8 mouse cellular contexts compared by ENCODE assay signal in the genomic region with DNA sequence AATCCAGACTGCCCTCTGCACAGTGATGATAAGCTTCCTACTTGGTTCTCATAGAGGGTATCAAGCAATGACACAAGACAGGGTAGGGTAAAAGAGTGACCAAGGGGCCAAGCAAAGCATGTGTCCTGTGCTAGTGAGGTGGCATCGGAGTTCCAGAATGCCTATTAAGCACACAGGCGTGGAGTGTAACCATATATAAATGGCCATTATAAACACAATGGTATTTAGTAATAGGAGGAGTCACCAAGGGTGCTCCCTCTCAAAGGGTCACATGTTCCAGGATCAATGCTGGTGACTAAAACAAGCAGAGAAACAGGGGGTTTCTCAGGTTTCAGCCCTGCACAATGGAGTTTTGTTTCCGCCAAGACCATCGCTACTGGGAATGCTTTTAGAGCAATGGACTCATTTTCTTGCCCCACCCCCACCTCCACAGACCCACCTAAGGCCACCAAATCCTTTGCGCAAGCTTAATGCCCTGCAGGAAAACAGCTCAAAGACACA. TPM values are rescaled to one million over a fixed set of nuclear protein-coding genes. Genes with fewer than 3 reads are reported as not detected.
A peak's percentile ranks its signal among the peaks of the same experiment; 100 is the strongest.
DNase-seq lines count a peak whose midpoint lies in the region; ATAC-seq and TF ChIP-seq lines count a peak whose summit lies in the region.

No protein-coding gene starts in this region.

- H3K4me1 ChIP-seq in heart, postnatal 0 days (ENCODE audit: control insufficient read depth, insufficient read depth), result peaks cover 26% of the 10 kb centered on the region
- H3K4me1 ChIP-seq in forebrain, embryonic 15.5 days, result peaks cover 65% of the 10 kb centered on the region
- peaks cover 15% of the 10 kb centered on the region; the same call in 1 of the 2 replicates for H3K4me1 ChIP-seq in liver, embryonic 12.5 days

- no peak for DNase-seq in heart, postnatal 0 days (ENCODE audit: low spot score)
- no peak for DNase-seq in heart, adult 11 months
- DNase-seq in retina, embryonic 14.5 days (ENCODE audit: low spot score), result peak; percentile 38
- no peak for DNase-seq in gastrocnemius, postnatal 4 days (ENCODE audit: low spot score in 2 of 2)
- no peak for DNase-seq in ovary, postnatal 14 days (ENCODE audit: low spot score)

- H3K27ac ChIP-seq in heart, postnatal 0 days (ENCODE audit: low read depth), result 0 out of 2 replicates have a peak overlapping the region, but pooled peaks have one; percentile 57
- H3K27ac ChIP-seq in forebrain, embryonic 15.5 days (replicated peaks), result peak overlapping the region; percentile 88
- H3K27ac ChIP-seq in liver, embryonic 12.5 days, result no peak overlapping the region

- H3K27me3 ChIP-seq in heart, postnatal 0 days (ENCODE audit: control insufficient read depth, insufficient read depth, low read length), result no peaks in the 10 kb centered on the region
- no peaks in the 10 kb centered on the region for H3K27me3 ChIP-seq in forebrain, embryonic 15.5 days
- H3K27me3 ChIP-seq in liver, embryonic 12.5 days (replicated peaks), result no peaks in the 10 kb centered on the region

- 0 out of 2 replicates have a peak, but pooled peaks cover 4% of the 10 kb centered on the region for H3K36me3 ChIP-seq in heart, postnatal 0 days (replicated peaks; ENCODE audit: control insufficient read depth, insufficient read depth, low read length)
- H3K36me3 ChIP-seq in forebrain, embryonic 15.5 days, result peaks cover 7% of the 10 kb centered on the region; the same call in 1 of the 2 replicates
- no peaks in the 10 kb centered on the region for H3K36me3 ChIP-seq in liver, embryonic 12.5 days

- no peak overlapping the region for H3K9ac ChIP-seq in heart, postnatal 0 days (replicated peaks; ENCODE audit: low read depth, low read length)
- H3K9ac ChIP-seq in forebrain, embryonic 15.5 days (replicated peaks), result peak overlapping the region; percentile 31
- no peak overlapping the region for H3K9ac ChIP-seq in liver, embryonic 12.5 days

- TF ChIP-seq EP300 in heart, postnatal 0 days (IDR thresholded peaks at IDR 0.05; ENCODE audit: low read depth), result no peak

- peak; percentile 25; the same call in 1 of the 2 replicates for ATAC-seq in heart, postnatal 0 days (ENCODE audit: insufficient read depth, low read depth)
- ATAC-seq in forebrain, embryonic 15.5 days (replicated peaks), result peak; percentile 51
- peak; percentile 42; the same call in 1 of the 2 replicates for ATAC-seq in liver, embryonic 12.5 days
- no peak for ATAC-seq in CD4-positive, CD25-positive, alpha-beta regulatory T cell, adult 4 months

- peak overlapping the region; percentile 22; the same call in 1 of the 2 replicates for H3K4me2 ChIP-seq in heart, postnatal 0 days (ENCODE audit: low read depth, low read length)
- H3K4me2 ChIP-seq in forebrain, embryonic 15.5 days (replicated peaks), result peak overlapping the region; percentile 30
- peak overlapping the region; percentile 18; the same call in 1 of the 2 replicates for H3K4me2 ChIP-seq in liver, embryonic 12.5 days

- H3K9me3 ChIP-seq in heart, postnatal 0 days (replicated peaks; ENCODE audit: control insufficient read depth, low read length), result no peaks in the 10 kb centered on the region
- H3K9me3 ChIP-seq in forebrain, embryonic 15.5 days, result no peaks in the 10 kb centered on the region
- H3K9me3 ChIP-seq in liver, embryonic 12.5 days (replicated peaks), result no peaks in the 10 kb centered on the region

- H3K4me3 ChIP-seq in heart, postnatal 0 days (ENCODE audit: low read depth, low read length), result no peak overlapping the region
- H3K4me3 ChIP-seq in forebrain, embryonic 15.5 days, result no peak overlapping the region
- no peak overlapping the region for H3K4me3 ChIP-seq in liver, embryonic 12.5 days

- 64% methylated on average over 5 of the region's 5 CpGs for WGBS in heart, postnatal 0 days
- WGBS in forebrain, embryonic 15.5 days, result 5% methylated on average over 5 of the region's 5 CpGs
- WGBS in liver, embryonic 12.5 days (ENCODE audit: insufficient replicate concordance), result 51% methylated on average over 5 of the region's 5 CpGs

- no peak for TF ChIP-seq CTCF in heart, postnatal 0 days (IDR thresholded peaks at IDR 0.05; ENCODE audit: low read depth)

RNA-seq across cellular contexts. Expression of gene Meis2, which starts 45.1 kb away (rescaled TPM):
- total RNA-seq in heart, postnatal 0 days (2014; rRNA removed; ENCODE audit: low replicate concordance), result 30.5 and 42.2 TPM in 2 replicates
- 15.4 and 15.7 TPM in 2 replicates for polyA plus RNA-seq in heart, postnatal 0 days (2015; fragmentation: Nextera tagmentation; extraction: Ambion mirVana)
- polyA plus RNA-seq in forebrain, embryonic 15.5 days (2015; fragmentation: Nextera tagmentation; extraction: Ambion mirVana), result 155 and 167 TPM in 2 replicates
- 5.9 and 6.0 TPM in 2 replicates for polyA plus RNA-seq in liver, embryonic 12.5 days (2016; fragmentation: Nextera tagmentation; extraction: Ambion mirVana)
- not detected for polyA plus RNA-seq in CD4-positive, CD25-positive, alpha-beta regulatory T cell, adult 4 months (2017; shearing (Covaris generic))
- 1 to 10 TPM; 5.1 to 6.7 TPM for total RNA-seq in gastrocnemius, postnatal 4 days (2021)
